ENCODE assay signal across 8 mouse cellular contexts in the genomic region with DNA sequence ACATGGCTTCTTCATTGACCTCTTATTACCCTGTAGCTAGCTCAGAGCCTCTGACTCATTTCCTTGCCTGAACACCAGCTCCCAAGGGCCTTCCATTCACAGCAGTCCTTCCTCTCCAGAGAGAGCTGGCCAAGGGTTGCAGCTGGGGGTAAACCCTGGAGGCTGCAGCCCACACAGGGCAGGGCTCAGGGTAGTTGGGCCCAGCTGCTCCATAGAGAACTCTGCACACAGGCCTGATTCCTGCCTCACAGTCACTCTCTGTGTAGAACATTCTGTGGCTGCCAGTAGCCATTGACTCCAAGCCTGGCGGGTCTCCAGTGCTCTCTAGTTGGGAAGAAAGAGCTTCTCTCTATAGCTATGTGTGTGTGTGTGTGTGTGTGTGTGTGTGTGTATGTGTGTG.
DNase-seq lines count a peak whose midpoint lies in the region; ATAC-seq and TF ChIP-seq lines count a peak whose summit lies in the region.

No protein-coding gene starts in this region.

- H3K4me1 ChIP-seq in kidney, adult 2 months (ENCODE audit: control insufficient read depth, insufficient read depth, low read length): 0 out of 2 replicates have a peak, but pooled peaks cover 2% of the 10 kb centered on the region
- no peaks in the 10 kb centered on the region; the same call in 1 of the 2 replicates for H3K4me1 ChIP-seq in heart, embryonic 16.5 days (ENCODE audit: control insufficient read depth, insufficient read depth, low read length)

- no peak overlapping the region for H3K4me3 ChIP-seq in kidney, adult 2 months (ENCODE audit: insufficient read depth, low read depth, low read length)
- no peak overlapping the region for H3K4me3 ChIP-seq in heart, embryonic 16.5 days (ENCODE audit: low read length)
- no peak overlapping the region for H3K4me3 ChIP-seq in left cerebral cortex, adult 2 months

- peak; percentile 40 for DNase-seq in kidney, adult 2 months
- no peak for DNase-seq in kidney, adult 18-20 months
- peak; percentile 13 for DNase-seq in cerebellum, adult 8-10 months
- peak; percentile 15 to 38 for DNase-seq in left cerebral cortex, adult 2 months (ENCODE audit: extremely low spot score in 1 of 2, low spot score in 2 of 2)
- no peak for DNase-seq in thymus, postnatal 0 days (ENCODE audit: low spot score)
- DNase-seq in thymus, postnatal 25 days: no peak
- DNase-seq in retina, embryonic 14.5 days (ENCODE audit: low spot score): no peak

- no peak overlapping the region for H3K27ac ChIP-seq in kidney, adult 2 months (ENCODE audit: insufficient read depth, low read depth, low read length)
- no peak overlapping the region for H3K27ac ChIP-seq in heart, embryonic 16.5 days (ENCODE audit: low read length)
- no peak overlapping the region for H3K27ac ChIP-seq in left cerebral cortex, adult 2 months

- TF ChIP-seq CTCF in kidney, adult 2 months (conservative IDR thresholded peaks at IDR 0.05; ENCODE audit: insufficient read depth, insufficient read length, low read depth, low read length): no peak
- TF ChIP-seq CTCF in left cerebral cortex, adult 2 months (IDR thresholded peaks at IDR 0.05): no peak

- ATAC-seq in heart, embryonic 16.5 days (replicated peaks; ENCODE audit: extremely low read depth, insufficient read depth, low FRiP score): peak; percentile 60

- 95% methylated on average over 1 of the region's 1 CpGs for WGBS in kidney, adult 2 months
- WGBS in heart, embryonic 16.5 days: 87% methylated on average over 1 of the region's 1 CpGs

- H3K9ac ChIP-seq in heart, embryonic 16.5 days (ENCODE audit: low read length): no peak overlapping the region

- intact Hi-C loops in left cerebral cortex, adult 2 months (cut with DNase I): no loop called here

- no peak for TF ChIP-seq POLR2A in kidney, adult 2 months (IDR thresholded peaks at IDR 0.05; ENCODE audit: low read depth, low read length)

- no peaks in the 10 kb centered on the region for H3K36me3 ChIP-seq in kidney, adult 2 months (ENCODE audit: control insufficient read depth, insufficient read depth, low read length)
- no peaks in the 10 kb centered on the region for H3K36me3 ChIP-seq in heart, embryonic 16.5 days (ENCODE audit: control insufficient read depth, insufficient read depth)

- no peak overlapping the region for H3K4me2 ChIP-seq in heart, embryonic 16.5 days (ENCODE audit: low read depth, low read length)

- no peaks in the 10 kb centered on the region for H3K9me3 ChIP-seq in heart, embryonic 16.5 days (replicated peaks; ENCODE audit: control insufficient read depth, low read length)

- no peaks in the 10 kb centered on the region for H3K27me3 ChIP-seq in kidney, adult 2 months (replicated peaks; ENCODE audit: control insufficient read depth, insufficient read depth, low read length)
- no peaks in the 10 kb centered on the region for H3K27me3 ChIP-seq in heart, embryonic 16.5 days (ENCODE audit: control insufficient read depth, insufficient read depth, low read length)

Comparison
In these comparisons a context has a peak if more than half of its experiments do, and no peak if none do; other contexts are left out.
1. DNase-seq: peak in kidney, adult 2 months (single experiment), cerebellum, adult 8-10 months (single experiment) and left cerebral cortex, adult 2 months (2 of 2); none in kidney, adult 18-20 months (single experiment), thymus, postnatal 0 days (single experiment), thymus, postnatal 25 days (single experiment) and retina, embryonic 14.5 days (single experiment).